Mouse (Mus musculus) embryo, embryonic 9.5 days (tissue): ENCODE results near the gene Irs2.

Experiments
- DNase-seq: peaks from one replicate; pipeline ENCODE4 v3.0.0-alpha.2; 2017; ENCODE audit errors: extremely low spot score

The Irs2 gene

DNA sequence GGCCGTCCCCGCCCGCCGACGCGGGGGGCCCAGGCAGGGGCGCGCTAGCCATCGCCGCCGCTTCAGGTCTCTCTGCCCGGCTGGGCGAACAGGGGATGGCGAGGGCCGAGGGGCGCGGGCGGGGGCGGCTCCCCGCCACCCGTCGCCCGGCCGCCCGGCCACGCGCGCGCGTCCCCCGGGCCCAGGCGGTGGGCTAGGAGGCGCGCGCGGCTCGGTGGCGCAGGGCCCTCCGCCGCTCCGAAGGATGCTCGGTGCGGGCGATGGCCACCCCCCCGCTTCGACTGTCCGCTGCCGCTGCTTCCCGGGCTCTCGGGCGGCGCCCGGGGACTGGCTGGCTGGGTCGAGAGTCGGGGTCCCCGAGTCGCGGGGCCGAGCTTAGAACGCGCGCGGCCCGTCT lies at the start of gene Irs2:
TSS of gene Irs2 (minus strand) at position 80 of the 397 bp plus-strand sequence.
- DNase-seq, result no peak

DNA sequence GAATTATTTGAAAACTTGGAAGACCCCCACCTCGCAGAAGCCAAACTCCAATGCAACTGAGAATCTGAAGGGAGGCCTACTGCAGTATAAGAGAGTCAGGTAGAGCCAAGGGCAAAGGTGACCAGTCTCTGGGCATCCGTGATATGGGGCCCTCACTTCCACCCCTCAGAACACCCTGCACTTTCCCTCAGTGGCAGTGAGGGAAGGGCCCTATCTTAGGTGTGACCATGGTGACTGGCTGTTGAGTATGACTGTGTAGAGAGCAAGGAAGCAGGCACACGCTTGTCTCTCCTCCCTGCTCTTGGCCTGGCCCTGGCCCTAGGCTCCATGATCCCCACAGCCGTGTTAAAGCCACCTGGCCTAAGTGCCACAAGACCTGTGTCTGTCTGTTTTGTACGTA lies 48.4 kb upstream of the Irs2 start:
- no peak for DNase-seq

DNA sequence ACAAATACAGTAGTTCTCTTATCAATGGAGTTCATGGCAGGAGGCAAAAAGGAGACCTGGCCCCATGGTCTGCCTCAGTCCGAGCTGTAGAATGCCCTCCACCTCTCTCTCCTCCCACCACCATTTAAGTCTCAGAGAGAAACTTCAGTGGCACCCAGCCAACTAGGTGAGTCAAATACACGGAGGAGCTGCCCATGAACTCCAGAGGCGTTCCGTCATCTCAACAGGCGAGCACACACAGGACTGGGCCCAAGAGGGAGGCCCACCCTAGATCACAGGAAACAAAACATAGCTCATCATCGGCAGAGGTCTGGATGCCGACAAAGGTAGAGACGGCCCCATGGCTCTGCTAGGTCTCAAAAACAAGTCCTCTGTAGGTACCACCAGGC lies 47.9 kb upstream of the Irs2 start:
- no peak for DNase-seq

DNA sequence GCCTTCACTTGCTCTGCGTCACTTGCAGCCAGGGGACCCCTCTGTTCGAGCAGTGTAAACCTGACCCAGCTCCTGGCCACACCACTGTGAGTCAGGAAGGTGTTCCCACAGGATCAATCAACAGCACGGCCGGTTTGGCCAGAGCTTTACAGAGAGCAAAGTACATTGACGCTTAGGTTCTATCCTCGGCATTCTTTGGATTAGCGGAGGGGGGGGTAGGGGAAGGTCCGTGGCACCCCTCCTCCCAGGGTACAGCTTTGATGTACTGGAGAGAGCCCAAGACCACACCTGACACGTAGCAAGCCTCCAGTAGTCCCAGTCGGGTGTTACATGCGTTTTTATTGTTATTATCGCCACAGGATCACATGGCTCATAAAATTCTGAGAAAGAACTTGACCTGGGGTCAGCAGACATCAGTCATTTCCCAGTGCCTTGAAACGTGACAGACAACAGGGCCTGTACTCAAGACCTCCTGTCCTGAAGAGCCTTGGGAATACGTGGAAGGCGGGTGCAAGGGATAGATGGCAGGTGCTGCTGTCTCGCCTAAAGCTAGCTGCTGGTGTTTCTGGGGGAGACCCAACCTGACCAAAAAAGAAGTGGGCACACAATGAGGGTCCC lies 47.4 kb upstream of the Irs2 start:
- DNase-seq, result no peak

DNA sequence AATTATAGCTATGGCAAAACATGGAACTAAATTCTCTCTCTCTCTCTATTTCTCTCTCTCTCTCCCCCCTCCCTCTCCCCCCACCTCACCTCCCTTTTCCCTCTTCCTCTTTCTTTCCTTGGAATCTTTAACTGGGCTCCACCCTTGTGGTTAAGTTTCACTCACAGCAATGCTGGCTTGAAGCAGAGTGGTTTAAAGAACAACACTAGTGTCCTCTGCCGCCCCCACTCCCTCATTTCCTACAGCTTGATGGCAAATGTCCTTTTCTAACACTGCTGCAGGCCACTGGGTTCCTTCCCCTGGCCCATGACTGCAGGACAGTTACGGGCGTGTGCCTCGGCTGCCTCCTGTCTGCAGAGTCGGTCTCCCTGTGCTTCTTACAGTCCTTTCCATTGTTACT lies 41.6 kb upstream of the Irs2 start:
- no peak for DNase-seq

DNA sequence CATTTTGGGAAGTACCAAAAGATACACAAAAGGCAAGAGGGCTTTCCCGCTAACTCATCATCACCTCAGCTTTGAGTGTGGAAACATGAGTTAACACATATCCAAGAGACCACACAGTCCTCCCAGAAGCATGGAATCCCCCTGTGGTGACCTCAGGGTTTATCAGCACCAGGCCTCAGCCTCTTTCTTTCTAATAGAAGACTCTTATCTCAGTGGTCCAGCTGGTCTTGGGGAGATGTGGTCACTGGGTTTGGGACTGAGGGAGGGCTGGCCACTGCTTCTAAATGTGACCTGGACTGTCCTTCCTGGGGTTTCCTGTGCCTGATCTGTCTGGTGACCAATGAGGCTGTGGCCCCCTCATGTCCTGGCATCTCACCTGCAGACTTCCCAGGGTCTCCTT lies 39.6 kb upstream of the Irs2 start:
- DNase-seq, result no peak

DNA sequence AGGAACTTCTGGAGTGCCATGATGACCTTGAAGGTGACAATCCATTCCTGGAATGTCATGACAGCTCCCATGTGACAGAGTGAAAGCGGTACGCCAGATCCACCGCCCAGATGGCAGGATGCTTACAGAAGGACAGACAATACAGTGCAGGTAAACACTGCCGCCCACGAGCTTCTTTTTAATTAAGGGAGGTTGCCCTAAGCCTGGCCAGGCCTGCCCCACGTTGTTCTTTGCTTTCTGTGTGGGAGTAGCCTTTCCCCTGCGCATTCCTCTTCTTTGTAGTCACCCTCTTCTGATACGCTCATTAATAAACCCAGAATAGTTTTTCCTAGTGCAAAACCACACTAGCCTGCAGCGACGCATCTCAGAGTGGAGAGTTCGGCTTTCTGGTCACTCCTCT lies 36.4 kb upstream of the Irs2 start:
- no peak for DNase-seq

DNA sequence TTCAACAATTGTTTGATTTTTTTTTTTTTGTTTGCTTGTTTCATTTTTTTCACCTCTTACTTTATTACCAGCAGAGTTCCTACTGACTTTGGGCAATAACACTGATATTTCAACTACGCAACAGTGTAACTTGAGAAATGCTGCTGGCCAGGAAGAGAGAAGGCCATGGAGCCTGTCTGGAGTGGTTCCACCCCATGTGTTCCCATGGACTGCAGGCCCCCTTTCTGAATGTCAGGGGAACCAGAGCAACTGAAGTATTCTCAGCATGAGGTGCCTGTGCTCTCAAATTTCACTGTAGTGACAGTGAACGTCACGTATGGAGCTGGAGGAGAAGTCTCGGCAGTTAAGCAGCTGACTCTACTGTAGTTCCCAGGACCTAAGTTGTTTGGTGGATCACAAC lies 35.3 kb upstream of the Irs2 start:
- DNase-seq, result no peak

DNA sequence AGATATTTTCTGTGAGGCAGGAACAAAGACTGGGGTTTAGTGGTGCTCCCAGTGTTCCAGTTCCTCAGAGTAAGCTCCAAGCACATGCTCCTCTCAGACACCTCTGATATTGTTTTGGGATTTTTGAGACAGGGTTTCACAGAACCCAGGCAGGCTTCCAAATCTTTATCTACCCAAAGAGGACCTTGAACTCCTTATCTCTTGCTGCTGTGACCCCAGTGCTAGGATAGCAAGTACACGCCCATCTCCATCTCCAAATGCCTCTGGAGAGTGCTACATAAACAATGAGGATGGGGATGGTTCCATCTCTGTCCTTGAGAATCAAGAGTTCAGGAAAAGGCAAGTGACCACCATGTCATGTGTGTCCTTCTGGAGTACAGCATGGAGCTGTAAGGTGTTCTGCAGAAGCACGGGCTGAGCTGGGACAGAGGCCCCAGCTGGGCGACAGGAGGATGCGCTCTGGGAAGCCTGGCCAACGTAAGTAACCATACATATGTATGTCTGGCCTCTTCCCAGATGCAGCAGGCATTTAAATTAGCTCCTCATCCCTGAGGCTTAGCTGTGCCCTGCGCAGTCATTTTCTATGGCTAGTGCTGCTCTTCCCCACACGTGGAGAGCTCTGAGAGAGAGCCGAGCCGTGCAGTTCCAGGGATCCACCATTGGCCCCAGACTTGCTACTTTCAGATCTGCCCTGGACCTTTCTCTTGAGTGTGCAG lies 34.8 kb upstream of the Irs2 start:
- no peak for DNase-seq

DNA sequence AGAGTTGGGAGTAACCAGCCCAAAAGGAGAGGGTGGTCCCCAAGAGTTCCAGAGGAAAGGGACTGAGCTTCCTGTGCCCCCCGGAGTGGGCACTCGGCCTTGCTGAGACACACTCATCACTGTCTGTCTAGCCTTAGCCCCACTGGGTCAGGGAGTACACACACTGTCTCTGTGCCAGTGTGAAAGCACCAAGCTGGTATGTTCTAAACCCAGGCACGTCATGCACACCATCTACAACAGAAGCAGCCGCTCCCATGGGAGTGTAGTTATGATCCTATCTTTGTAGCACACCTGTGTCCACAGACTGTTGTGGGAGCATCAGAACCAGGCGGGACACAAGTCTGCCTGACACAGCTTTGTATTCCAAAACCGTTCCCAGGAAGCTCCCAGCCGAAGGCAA lies 31.8 kb upstream of the Irs2 start:
- no peak for DNase-seq

DNA sequence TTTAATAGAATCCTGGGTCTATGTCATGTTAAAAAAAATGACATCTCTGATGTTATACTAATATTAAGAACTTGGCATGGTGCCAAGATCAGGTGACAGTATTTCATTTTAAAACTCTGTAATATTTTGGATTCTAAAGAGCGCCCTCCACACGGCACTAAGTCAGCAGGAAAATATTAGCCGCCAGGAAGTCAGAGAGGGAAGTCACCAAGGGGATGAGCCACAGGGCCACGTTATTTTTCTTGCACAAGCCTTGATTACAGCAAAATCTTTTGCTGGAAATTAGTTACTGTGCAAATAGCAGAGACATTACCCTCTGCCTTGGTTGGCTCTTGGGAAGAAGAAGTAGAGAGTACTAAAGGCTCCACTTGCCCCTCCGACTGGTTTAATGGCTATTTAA lies 30.5 kb upstream of the Irs2 start:
- DNase-seq, result no peak

DNA sequence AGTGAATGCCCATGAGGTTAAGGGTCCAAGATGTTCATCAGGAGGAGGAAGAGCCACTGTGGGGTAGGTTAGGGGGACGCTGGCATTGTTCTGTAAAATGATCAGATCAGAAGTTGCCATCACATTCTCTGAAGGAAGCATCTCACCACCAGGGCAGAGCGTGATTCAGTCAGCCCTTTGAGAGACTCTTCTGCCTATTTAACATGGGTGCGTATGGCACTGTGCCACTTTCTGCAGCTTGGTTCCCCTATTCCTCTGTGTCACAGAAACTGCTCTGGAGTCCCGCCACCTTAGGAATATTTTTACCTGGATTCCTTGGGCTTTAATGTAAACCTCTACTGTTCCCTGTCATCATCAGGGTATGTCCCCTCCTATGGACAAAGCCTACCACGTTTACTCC lies 30.1 kb upstream of the Irs2 start:
- no peak for DNase-seq

DNA sequence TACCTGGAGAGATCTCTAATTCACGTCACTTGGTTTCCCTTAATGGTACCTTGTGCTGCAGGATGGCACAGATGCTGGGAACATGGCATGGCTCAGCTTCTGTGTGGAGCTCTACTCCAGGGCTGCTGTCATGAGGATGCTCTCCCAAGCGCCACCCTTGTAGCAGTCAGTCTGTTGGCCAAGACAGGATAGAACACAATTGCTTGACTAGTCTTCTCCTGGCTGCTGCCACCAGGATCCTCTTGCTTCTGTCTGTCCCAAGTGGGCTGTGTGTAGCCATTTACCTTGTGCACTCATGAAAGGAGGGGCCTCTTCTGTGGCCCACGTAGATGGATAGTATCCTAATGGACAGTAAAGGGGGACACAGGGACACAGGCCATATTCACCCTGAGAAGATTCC lies 28.5 kb upstream of the Irs2 start:
- DNase-seq, result no peak

DNA sequence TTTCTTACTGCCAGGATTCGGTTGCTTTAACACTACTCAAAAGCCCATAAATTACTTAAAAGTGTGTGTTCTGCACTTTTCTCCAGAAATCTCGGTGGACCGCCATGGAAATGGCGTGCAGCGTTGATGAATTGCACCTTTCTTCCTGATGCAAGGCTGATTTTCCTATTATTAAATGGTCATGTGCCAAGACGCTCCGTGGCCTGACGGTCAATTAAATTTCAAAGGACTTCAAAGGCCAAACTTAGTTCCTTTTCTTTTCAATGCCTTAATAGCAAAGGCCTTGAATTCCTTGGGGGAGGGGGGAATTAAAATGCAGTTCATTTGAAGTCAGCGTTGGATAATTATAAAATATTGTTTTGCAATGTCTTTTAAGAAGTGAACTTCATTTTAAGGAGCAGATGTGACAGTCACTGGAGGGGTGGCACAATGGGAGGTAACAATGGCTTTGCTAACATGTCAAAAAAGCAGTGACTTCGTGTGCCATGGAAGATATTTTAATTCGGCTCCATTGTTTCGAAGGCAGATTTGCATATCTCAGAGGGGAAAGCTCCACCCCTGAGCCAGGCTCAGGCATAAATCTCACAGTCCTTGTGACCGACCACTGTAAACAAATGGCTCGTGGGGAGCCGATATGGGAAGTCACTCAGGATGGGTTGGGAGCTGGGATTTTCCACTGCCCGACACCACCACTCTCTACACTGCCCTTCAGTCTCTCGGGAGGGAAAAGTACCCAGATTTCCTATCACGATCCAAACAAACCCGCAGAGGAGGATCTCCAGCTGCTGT lies 27.6 kb upstream of the Irs2 start:
- no peak for DNase-seq

DNA sequence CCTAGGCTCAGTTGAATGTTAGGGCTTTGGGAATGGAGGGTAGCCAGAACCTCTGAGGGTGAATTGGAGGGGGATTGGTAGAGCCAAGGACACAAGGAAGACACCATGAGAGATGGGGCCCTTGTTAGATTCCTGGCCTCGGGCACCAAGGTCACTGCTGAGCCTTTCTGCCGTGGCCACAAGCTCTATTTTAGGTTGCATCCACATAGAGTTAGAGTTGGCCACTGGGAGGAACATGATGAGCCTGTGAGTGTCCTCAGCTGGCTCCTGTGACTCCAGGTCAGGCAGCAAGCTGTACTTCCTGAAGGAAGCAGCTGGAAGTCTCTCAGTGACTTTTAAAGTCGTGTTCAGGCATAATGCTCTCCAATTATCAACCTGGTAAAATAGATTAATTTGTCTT lies 16.6 kb upstream of the Irs2 start:
- no peak for DNase-seq

DNA sequence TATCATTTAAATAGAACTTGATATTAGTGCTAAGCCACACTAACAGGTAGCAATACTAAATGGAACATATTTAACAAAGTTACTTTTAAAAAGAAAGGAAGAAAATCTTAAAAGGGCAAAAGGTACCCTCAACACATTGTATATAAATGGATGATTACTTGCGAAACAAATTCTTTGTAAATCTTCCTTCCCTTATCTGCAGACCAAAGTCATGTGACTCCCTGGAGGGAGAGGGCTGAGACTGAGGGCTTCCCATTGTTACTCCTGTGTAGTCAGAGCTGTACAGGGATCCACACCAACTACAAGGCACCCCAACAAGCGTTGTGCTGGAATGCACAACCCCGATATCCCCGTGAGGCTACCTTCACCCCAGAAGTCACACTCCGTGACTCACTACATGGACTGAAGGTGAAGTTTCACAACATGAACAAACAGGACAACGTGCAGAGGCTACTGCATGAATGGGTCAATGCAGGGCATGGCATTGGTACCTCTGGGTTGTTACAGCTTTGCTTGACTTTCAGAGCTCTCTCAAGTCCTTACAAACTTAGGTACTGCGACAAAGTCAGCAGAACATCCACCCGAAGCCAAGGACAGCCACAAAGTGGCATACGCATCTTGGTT lies 12.8 kb upstream of the Irs2 start:
- no peak for DNase-seq

DNA sequence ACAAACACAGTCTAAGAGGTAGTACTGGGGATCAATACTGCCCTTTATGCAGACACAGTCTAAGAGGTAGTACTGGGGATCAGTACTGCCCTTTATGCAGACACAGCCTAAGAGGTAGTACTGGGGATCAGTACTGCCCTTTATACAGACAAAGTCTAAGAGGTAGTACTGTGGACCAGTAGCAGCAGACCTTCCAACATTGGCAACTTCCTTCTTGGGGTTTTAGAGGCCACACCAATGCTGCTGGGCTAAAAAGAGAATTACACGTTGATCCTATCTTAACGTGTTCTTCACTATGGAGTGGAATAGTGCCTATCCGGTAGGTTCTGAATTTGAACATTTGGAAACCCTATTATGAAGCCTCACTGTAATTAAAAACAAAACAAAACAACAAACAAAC lies 7.4 kb upstream of the Irs2 start:
- no peak for DNase-seq

DNA sequence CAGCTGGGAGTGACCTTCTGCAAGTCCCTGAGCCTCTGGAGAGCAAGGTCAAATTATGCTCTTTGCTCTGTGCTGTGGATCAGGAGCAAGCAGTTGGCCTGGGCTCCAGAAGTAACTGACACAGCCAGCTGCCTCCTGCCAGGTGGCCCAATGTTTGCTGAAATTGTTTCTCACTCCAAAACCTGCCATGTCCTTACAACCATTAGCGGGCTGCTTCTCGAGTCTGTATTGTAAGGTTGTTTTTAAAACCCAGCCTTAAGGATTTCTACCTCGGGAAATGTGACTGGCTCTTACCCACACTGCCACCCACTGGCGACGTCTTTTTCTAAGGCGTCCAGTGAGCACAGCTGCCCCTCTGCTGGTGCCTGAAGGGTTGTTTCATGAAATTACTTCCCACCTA lies 5.0 kb upstream of the Irs2 start:
- no peak for DNase-seq

DNA sequence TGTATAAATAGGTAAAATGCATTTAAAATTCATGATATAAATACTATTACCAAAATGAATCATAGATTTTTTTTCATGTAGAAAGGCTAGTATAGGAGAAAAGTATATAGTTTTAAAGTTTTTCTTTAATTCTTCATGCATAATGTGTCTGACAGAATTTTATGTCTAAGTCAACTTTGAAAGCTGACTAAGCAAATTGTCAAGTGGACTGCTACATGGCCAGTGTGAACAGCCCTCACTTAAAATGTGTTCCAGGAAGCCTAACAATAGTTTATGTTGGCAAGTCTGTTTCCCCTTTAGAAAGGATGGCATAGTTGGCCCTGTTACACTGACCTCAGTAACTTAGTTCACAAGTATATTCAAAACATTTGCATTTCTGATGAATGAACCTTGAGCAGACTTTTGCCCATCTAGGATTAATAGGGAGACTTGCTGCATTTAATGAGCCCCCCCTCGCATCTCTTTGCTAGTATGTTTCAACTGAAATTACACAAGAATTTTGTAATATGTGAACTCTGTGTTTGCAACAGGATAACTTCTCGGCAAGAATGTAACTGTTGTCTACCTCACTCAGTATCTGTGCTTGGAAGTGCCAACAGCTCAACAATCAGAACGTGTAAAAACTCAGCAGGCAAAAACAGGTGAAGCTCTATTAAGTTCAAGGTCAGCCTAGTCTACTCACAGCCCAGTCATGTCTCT lies 3.7 kb upstream of the Irs2 start:
- no peak for DNase-seq

DNA sequence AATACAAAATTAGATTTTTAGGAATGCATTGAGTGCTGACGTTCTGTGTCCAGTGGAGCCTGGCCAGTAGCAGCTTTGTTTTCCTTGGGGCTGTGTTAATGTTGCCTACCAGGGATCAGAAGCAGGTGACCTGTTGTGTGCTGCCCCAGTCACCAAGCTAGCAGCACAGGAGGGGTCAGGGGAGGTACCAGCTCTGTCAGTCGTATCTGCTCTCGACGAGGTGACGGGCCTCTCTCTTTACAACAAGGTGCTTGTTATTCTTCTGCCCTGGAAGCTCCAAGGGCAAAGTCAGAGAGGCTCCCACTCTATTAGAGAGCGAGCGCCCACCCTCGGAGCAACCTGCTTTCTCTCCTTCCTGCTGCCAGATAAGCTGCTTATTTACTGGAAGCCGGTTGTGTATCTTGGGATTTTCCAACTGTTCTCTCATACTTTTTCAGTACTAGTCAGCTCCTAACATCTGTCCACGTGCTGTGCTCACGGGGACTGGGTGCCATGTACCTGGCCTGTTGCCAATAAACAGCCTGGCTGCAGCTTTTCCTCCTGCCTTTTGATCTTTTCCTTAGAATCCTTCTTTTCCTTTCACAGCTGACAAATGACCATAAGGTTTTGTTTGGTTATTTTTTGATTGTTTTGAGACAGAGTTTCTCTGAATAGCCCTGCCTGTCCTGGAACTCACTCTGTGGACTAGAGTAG lies 2.8 kb upstream of the Irs2 start:
- no peak for DNase-seq

DNA sequence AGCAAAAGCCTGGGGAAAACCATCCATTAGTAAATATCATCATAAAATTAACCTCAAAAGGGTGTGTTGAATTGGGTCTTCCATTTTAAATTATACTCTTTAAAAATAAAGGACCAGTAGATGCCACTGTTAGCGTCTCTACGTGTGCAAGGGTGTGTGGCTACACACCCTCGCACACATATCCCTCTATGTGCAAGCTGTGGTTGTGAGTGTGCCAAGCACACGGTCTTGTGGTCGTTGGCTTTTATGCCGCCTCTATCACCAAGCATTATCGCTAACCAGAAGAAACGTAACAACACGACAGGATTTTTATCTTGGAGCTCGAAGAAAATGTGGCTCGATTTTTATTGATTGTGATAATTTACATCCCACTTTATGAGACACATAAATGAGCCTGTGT lies 2.1 kb upstream of the Irs2 start:
- no peak for DNase-seq
